10 mouse cellular contexts compared by ENCODE assay signal in the genomic region with DNA sequence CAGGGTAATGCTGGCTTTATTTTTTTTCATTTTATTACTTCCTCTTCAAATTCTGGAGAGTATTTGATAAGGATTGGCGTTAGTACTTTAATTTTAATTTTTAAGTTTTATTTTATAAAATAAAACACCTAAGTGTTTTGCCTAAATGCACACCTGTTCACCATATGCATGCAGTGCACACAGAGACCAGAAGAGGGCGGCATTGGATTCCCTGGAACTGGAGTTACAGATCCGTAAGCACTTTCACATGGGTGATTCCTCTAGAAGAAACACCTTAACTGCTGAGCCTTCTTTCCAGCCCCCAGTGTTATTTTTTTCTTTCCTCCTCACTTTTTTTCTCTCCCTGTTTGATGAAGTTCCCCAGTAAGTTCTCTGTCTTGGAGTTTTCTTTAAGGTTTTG. TPM values are rescaled to one million over a fixed set of nuclear protein-coding genes. Genes with fewer than 3 reads are reported as not detected.
A peak's percentile ranks its signal among the peaks of the same experiment; 100 is the strongest.
DNase-seq lines count a peak whose midpoint lies in the region; ATAC-seq and TF ChIP-seq lines count a peak whose summit lies in the region.
"Had no signal": no experiment of that assay in that cellular context is flagged by ENCODE, and none has a peak within 500 bp of the region (broad histone marks: within the 10 kb centered on the region; RNA-seq: fewer than 3 reads in every experiment).

No protein-coding gene starts in this region.

- no peak for ATAC-seq in hindbrain, embryonic 13.5 days (ENCODE audit: low FRiP score)
- ATAC-seq: forebrain, embryonic 13.5 days had no signal

- no peak for TF ChIP-seq EP300 in CH12.LX (IDR thresholded peaks at IDR 0.05; ENCODE audit: low read length)

- peak; percentile 48 for TF ChIP-seq CTCF in layer of hippocampus, adult 2 months (conservative IDR thresholded peaks at IDR 0.05)
- TF ChIP-seq CTCF in CH12.LX (conservative IDR thresholded peaks at IDR 0.05 in 1 of 2, IDR thresholded peaks at IDR 0.05 in 1 of 2; ENCODE audit: low read depth in 2 of 2, low read length in 2 of 2), result peak; percentile 36 to 51

- H3K27me3 ChIP-seq in CH12.LX (replicated peaks), result peaks cover 4% of the 10 kb centered on the region
- no peaks in the 10 kb centered on the region for H3K27me3 ChIP-seq in hindbrain, embryonic 10.5 days (ENCODE audit: insufficient read depth, poor library complexity, severe bottlenecking)
- no peaks in the 10 kb centered on the region for H3K27me3 ChIP-seq in hindbrain, embryonic 13.5 days
- H3K27me3 ChIP-seq: forebrain, embryonic 13.5 days had no signal

- no peak overlapping the region for H3K27ac ChIP-seq in layer of hippocampus, adult 2 months
- no peak overlapping the region for H3K27ac ChIP-seq in CH12.LX (ENCODE audit: insufficient read depth, low read depth)
- no peak overlapping the region for H3K27ac ChIP-seq in hindbrain, embryonic 10.5 days
- H3K27ac ChIP-seq in hindbrain, embryonic 13.5 days, result no peak overlapping the region
- H3K27ac ChIP-seq: forebrain, embryonic 13.5 days; midbrain, embryonic 10.5 days had no signal

- H3K4me1 ChIP-seq in CH12.LX (ENCODE audit: control insufficient read depth in 1 of 2, insufficient read depth in 2 of 2), result no peaks in the 10 kb centered on the region
- no peaks in the 10 kb centered on the region for H3K4me1 ChIP-seq in hindbrain, embryonic 10.5 days (replicated peaks)
- no peaks in the 10 kb centered on the region for H3K4me1 ChIP-seq in hindbrain, embryonic 13.5 days (replicated peaks)
- H3K4me1 ChIP-seq: forebrain, embryonic 13.5 days; midbrain, embryonic 10.5 days had no signal

- peaks cover 7% of the 10 kb centered on the region for H3K9me3 ChIP-seq in CH12.LX (replicated peaks; ENCODE audit: low read length)
- 0 out of 2 replicates have a peak, but pooled peaks cover 4% of the 10 kb centered on the region for H3K9me3 ChIP-seq in hindbrain, embryonic 10.5 days
- peaks cover 4% of the 10 kb centered on the region for H3K9me3 ChIP-seq in hindbrain, embryonic 13.5 days

- no peaks in the 10 kb centered on the region for H3K36me3 ChIP-seq in CH12.LX (replicated peaks in 1 of 2; ENCODE audit: control insufficient read depth in 1 of 2, insufficient read depth in 1 of 2, low read length in 1 of 2)
- H3K36me3 ChIP-seq in hindbrain, embryonic 10.5 days, result no peaks in the 10 kb centered on the region
- no peaks in the 10 kb centered on the region for H3K36me3 ChIP-seq in hindbrain, embryonic 13.5 days
- H3K36me3 ChIP-seq: midbrain, embryonic 10.5 days had no signal

- H3K79me2 ChIP-seq in CH12.LX (replicated peaks; ENCODE audit: control insufficient read depth, extremely low read depth, insufficient read depth, poor library complexity, severe bottlenecking), result no peaks in the 10 kb centered on the region

- DNase-seq in layer of hippocampus, adult 2 months (ENCODE audit: low spot score in 2 of 2), result no peak
- DNase-seq in layer of hippocampus, adult 9-10 months (ENCODE audit: low spot score), result no peak
- DNase-seq in CH12.LX (ENCODE audit: extremely low read depth) (peak; percentile 18), NIH3T3 (ENCODE audit: low read depth) (peak; percentile 52)
- DNase-seq in kidney, adult 8-10 months, result peak; percentile 8 to 65
- no peak for DNase-seq in hindbrain, embryonic 10.5 days (ENCODE audit: low spot score)
- no peak for DNase-seq in left cerebral cortex, postnatal 4 days

- WGBS in hindbrain, embryonic 10.5 days, result 22% methylated on average over 3 of the region's 3 CpGs
- WGBS in hindbrain, embryonic 13.5 days, result 31% methylated on average over 3 of the region's 3 CpGs

- intact Hi-C loops in left cerebral cortex, postnatal 4 days (cut with DNase I), result no loop called here

- no peak overlapping the region for H3K4me3 ChIP-seq in layer of hippocampus, adult 2 months
- H3K4me3 ChIP-seq in CH12.LX (replicated peaks in 1 of 3; ENCODE audit: low read depth in 2 of 3, low read length in 2 of 3, poor library complexity in 1 of 3), result no peak overlapping the region
- H3K4me3 ChIP-seq in hindbrain, embryonic 10.5 days, result no peak overlapping the region
- H3K4me3 ChIP-seq in hindbrain, embryonic 13.5 days, result no peak overlapping the region
- H3K4me3 ChIP-seq: forebrain, embryonic 13.5 days; midbrain, embryonic 10.5 days had no signal

- dilution Hi-C loops in CH12.LX (cut with MboI; ENCODE audit: extremely low pct_ligation_motif_present, extremely low pct_unique_long_range_greater_than_20kb, low sequenced_read_pairs), result no loop called here

- no peak for TF ChIP-seq POLR2A in CH12.LX (IDR thresholded peaks at IDR 0.05; ENCODE audit: low read depth, low read length)

- in situ Hi-C loops in CH12.LX (cut with MboI; ENCODE audit: low pct_ligation_motif_present, low pct_unique_long_range_greater_than_20kb, low sequenced_read_pairs), result no loop called here

- H3K9ac ChIP-seq in CH12.LX (ENCODE audit: insufficient read depth, low read depth), result no peak overlapping the region
- H3K9ac ChIP-seq in hindbrain, embryonic 13.5 days, result no peak overlapping the region
- H3K9ac ChIP-seq: forebrain, embryonic 13.5 days had no signal

- H3K4me2 ChIP-seq in CH12.LX (ENCODE audit: insufficient read depth, low read depth, poor library complexity, severe bottlenecking), result no peak overlapping the region
- H3K4me2 ChIP-seq in hindbrain, embryonic 13.5 days, result no peak overlapping the region
- H3K4me2 ChIP-seq: forebrain, embryonic 13.5 days had no signal

- peak; percentile 20 for TF ChIP-seq RAD21 in CH12.LX (IDR thresholded peaks at IDR 0.05; ENCODE audit: low read depth, low read length)

TF ChIP-seq in CH12.LX, 34 proteins besides CTCF, POLR2A, EP300 and RAD21 (continues in another document):
- TF ChIP-seq MAZ (IDR thresholded peaks at IDR 0.05; ENCODE audit: low read depth, low read length) (no peak), KAT2A (IDR thresholded peaks at IDR 0.05; ENCODE audit: insufficient replicate concordance, low read length) (no peak), GABPA (IDR thresholded peaks at IDR 0.05; ENCODE audit: insufficient replicate concordance, low read depth, low read length) (no peak), SMC3 (IDR thresholded peaks at IDR 0.05; ENCODE audit: low read depth, low read length) (no peak), TBP (conservative IDR thresholded peaks at IDR 0.05; ENCODE audit: low read depth, low read length) (no peak), PAX5 (IDR thresholded peaks at IDR 0.05; ENCODE audit: low read length) (no peak), RCOR1 (conservative IDR thresholded peaks at IDR 0.05; ENCODE audit: low read depth, low read length) (no peak), SIN3A (IDR thresholded peaks at IDR 0.05; ENCODE audit: low read length) (no peak), JUND (conservative IDR thresholded peaks at IDR 0.05; ENCODE audit: low read depth, low read length) (no peak), E2F4 (IDR thresholded peaks at IDR 0.05; ENCODE audit: insufficient replicate concordance, low read depth, low read length) (no peak), UBTF (IDR thresholded peaks at IDR 0.05; ENCODE audit: low read depth, low read length) (no peak), CHD2 (IDR thresholded peaks at IDR 0.05; ENCODE audit: low read length) (no peak), BHLHE40 (IDR thresholded peaks at IDR 0.05; ENCODE audit: low read depth, low read length) (no peak), ZC3H11A (IDR thresholded peaks at IDR 0.05; ENCODE audit: low read depth, low read length) (no peak), ELF1 (IDR thresholded peaks at IDR 0.05; ENCODE audit: low read depth, low read length) (no peak), ZKSCAN1 (IDR thresholded peaks at IDR 0.05; ENCODE audit: borderline replicate concordance, low read depth, low read length) (no peak), MEF2A (IDR thresholded peaks at IDR 0.05; ENCODE audit: borderline replicate concordance, low read depth, low read length) (no peak)

RNA-seq across cellular contexts. Expression of gene 1700012P22Rik, which starts 9.7 kb away (rescaled TPM):
- total RNA-seq in layer of hippocampus, adult 2 months (2021), result not detected
- total RNA-seq in CH12.LX (2012; rRNA removed) (not detected in 2 replicates), CH12.LX (2014; rRNA removed) (not detected in 2 replicates)
- not detected in 2 replicates for polyA plus RNA-seq in CH12.LX (2012; ENCODE audit: insufficient read length, low read depth)
- 0.16 and 0.47 TPM in 2 replicates for polyA plus RNA-seq in hindbrain, embryonic 10.5 days (2016; fragmentation: Nextera tagmentation; extraction: Ambion mirVana)
- polyA plus RNA-seq in hindbrain, embryonic 13.5 days (2015; fragmentation: Nextera tagmentation; extraction: Ambion mirVana), result not detected in 2 replicates
- not detected for total RNA-seq in left cerebral cortex, postnatal 4 days (2021)
- polyA plus RNA-seq: forebrain, embryonic 13.5 days; midbrain, embryonic 10.5 days had no signal

RNA-seq across cellular contexts. Expression of gene Pramef12, which starts 20.6 kb away (rescaled TPM):
- total RNA-seq in layer of hippocampus, adult 2 months (2021), result not detected
- total RNA-seq in CH12.LX (2012; rRNA removed) (0.13 and 0.17 TPM in 2 replicates), CH12.LX (2014; rRNA removed) (0.16 and 0.55 TPM in 2 replicates)
- 0.23 and 0.46 TPM in 2 replicates for polyA plus RNA-seq in CH12.LX (2012; ENCODE audit: insufficient read length, low read depth)
- polyA plus RNA-seq in hindbrain, embryonic 10.5 days (2016; fragmentation: Nextera tagmentation; extraction: Ambion mirVana), result not detected in 2 replicates
- not detected in 2 replicates for polyA plus RNA-seq in hindbrain, embryonic 13.5 days (2015; fragmentation: Nextera tagmentation; extraction: Ambion mirVana)
- not detected for total RNA-seq in left cerebral cortex, postnatal 4 days (2021)
- polyA plus RNA-seq: forebrain, embryonic 13.5 days; midbrain, embryonic 10.5 days had no signal

RNA-seq across cellular contexts. Expression of gene Gm9944, which starts 24.2 kb away (rescaled TPM):
- total RNA-seq in layer of hippocampus, adult 2 months (2021), result not detected
- not detected in 2 replicates for total RNA-seq in CH12.LX (2012; rRNA removed)
- not detected in 2 replicates for total RNA-seq in CH12.LX (2014; rRNA removed)
- not detected in 2 replicates for polyA plus RNA-seq in CH12.LX (2012; ENCODE audit: insufficient read length, low read depth)
- polyA plus RNA-seq in hindbrain, embryonic 10.5 days (2016; fragmentation: Nextera tagmentation; extraction: Ambion mirVana), result not detected in 2 replicates
- polyA plus RNA-seq in hindbrain, embryonic 13.5 days (2015; fragmentation: Nextera tagmentation; extraction: Ambion mirVana), result not detected in 2 replicates
- not detected for total RNA-seq in left cerebral cortex, postnatal 4 days (2021)
- polyA plus RNA-seq: forebrain, embryonic 13.5 days; midbrain, embryonic 10.5 days had no signal

RNA-seq across cellular contexts. Expression of gene Aadacl3, which starts 34.7 kb away (rescaled TPM):
- total RNA-seq in layer of hippocampus, adult 2 months (2021), result not detected
- total RNA-seq in CH12.LX (2012; rRNA removed), result not detected in 2 replicates
- not detected in 2 replicates for total RNA-seq in CH12.LX (2014; rRNA removed)
- polyA plus RNA-seq in CH12.LX (2012; ENCODE audit: insufficient read length, low read depth), result not detected in 2 replicates
- not detected in 2 replicates for polyA plus RNA-seq in hindbrain, embryonic 10.5 days (2016; fragmentation: Nextera tagmentation; extraction: Ambion mirVana)
- not detected in 2 replicates for polyA plus RNA-seq in hindbrain, embryonic 13.5 days (2015; fragmentation: Nextera tagmentation; extraction: Ambion mirVana)
- total RNA-seq in left cerebral cortex, postnatal 4 days (2021), result not detected
- polyA plus RNA-seq: forebrain, embryonic 13.5 days; midbrain, embryonic 10.5 days had no signal

RNA-seq across cellular contexts. Expression of gene Pramef20, which starts 51.1 kb away (rescaled TPM):
- total RNA-seq in layer of hippocampus, adult 2 months (2021), result not detected
- total RNA-seq in CH12.LX (2012; rRNA removed), result not detected in 2 replicates
- total RNA-seq in CH12.LX (2014; rRNA removed), result not detected in 2 replicates
- polyA plus RNA-seq in CH12.LX (2012; ENCODE audit: insufficient read length, low read depth), result not detected in 2 replicates
- not detected in 2 replicates for polyA plus RNA-seq in hindbrain, embryonic 10.5 days (2016; fragmentation: Nextera tagmentation; extraction: Ambion mirVana)
- not detected in 2 replicates for polyA plus RNA-seq in hindbrain, embryonic 13.5 days (2015; fragmentation: Nextera tagmentation; extraction: Ambion mirVana)
- total RNA-seq in left cerebral cortex, postnatal 4 days (2021), result not detected
- polyA plus RNA-seq: forebrain, embryonic 13.5 days; midbrain, embryonic 10.5 days had no signal

Comparison
In these comparisons a context has a peak if more than half of its experiments do, and no peak if none do; other contexts are left out.
1. DNase-seq: peak in CH12.LX (single experiment), NIH3T3 (single experiment) and kidney, adult 8-10 months (2 of 2); none in layer of hippocampus, adult 2 months (0 of 2), layer of hippocampus, adult 9-10 months (single experiment), hindbrain, embryonic 10.5 days (single experiment) and left cerebral cortex, postnatal 4 days (single experiment).